Mouse (Mus musculus) ES-Bruce4 (cell line): Measurements from ENCODE around the gene Fam169b.

ENCODE experiments used
- CTCF ChIP-seq: IDR thresholded peaks from one replicate; pipeline ENCODE4 v1.8.1; 2011; ENCODE audit warnings: low read depth, low read length
- EP300 ChIP-seq: IDR thresholded peaks from 2 replicates; pipeline ENCODE4 v1.6.1; 2011; ENCODE audit warnings: low read depth, low read length; ENCODE audit not compliant: insufficient read depth
- POLR2A ChIP-seq: IDR thresholded peaks from one replicate; pipeline ENCODE4 v1.8.1; 2011; ENCODE audit warnings: low read length; ENCODE audit not compliant: insufficient read depth

DNA sequence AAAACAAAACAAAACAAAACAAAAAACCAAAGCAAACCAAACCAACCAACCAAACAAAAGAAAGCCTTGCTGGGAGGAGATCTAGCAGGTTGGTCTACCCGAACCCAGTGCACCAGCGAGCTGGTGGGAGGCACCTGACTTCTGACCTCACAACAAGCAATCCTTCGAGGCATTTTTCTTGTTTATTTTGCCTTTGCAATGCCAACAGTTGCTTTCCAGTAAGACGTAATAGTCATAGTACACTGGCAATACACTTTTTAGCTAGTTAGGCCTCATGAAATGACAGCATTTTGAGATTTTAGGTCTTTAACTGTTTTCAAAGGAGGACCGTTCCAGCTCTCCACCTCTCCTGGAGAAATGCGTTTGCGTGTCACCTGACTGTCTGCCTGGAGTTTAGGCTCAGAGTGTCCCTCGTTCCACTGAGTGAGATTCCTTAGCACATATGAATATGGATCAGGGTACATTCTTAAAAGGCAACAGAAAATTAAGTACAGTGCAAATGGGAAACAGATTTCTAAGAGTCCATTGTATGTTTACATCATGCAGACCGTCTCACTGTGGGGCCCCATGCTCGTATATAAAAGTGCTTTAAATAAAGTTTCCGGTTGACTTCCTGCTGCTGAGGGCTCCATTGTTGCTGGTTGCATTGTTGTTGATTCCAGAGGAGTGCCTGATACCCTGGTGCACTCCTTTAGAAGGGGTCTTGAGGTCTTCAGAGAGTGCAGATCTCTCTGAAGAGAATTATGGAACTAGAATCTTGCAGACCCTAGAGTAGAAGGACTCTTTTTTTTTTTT lies 32.3 kb downstream of the Fam169b start:
- no peak for TF ChIP-seq CTCF
- TF ChIP-seq POLR2A: no peak
- TF ChIP-seq EP300: no peak
